19 mouse cellular contexts compared by ENCODE assay signal in the genomic region with DNA sequence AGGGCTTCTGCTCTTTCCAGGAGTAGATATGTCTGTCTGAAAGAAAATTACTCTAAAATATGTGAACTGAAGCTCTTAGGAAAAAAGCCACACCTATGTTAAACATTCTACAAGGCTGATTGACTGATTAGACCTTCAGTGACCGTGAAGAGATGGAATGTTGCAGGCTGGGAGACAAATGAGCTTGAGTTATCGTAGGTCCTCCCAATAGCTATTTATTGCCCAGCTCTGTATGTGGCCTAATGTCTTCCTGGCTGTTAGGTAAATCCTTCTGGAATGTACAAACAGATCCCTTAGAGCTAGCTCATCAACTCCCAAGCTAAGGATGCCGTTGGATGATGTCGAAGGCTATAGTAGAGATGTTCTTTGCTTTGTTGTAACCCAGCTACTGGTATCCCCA. TPM values are rescaled to one million over a fixed set of nuclear protein-coding genes. Genes with fewer than 3 reads are reported as not detected.
DNase-seq lines count a peak whose midpoint lies in the region; ATAC-seq and TF ChIP-seq lines count a peak whose summit lies in the region.
"Had no signal": no experiment of that assay in that cellular context is flagged by ENCODE, and none has a peak within 500 bp of the region (broad histone marks: within the 10 kb centered on the region; RNA-seq: fewer than 3 reads in every experiment).

No protein-coding gene starts in this region.

- no peak for DNase-seq in kidney, adult 11 months
- DNase-seq in Patski (ENCODE audit: low read depth, low spot score): no peak
- peak; percentile 17 for DNase-seq in R1 (ENCODE audit: low read depth, low spot score)
- no peak for DNase-seq in lung, postnatal 36 days
- no peak for DNase-seq in cerebellum, adult 11-12 months
- DNase-seq: adrenal gland, adult 2 months; adrenal gland, postnatal 10 days; adrenal gland, postnatal 25 days; cerebellum, adult 11 months; cerebellum, adult 2 months; cerebellum, adult 9-10 months; cerebellum, postnatal 25 days; forebrain, postnatal 0 days had no signal

- WGBS in kidney, embryonic 16.5 days: 65% methylated on average over 4 of the region's 4 CpGs
- 24% methylated on average over 4 of the region's 4 CpGs for WGBS in intestine, embryonic 16.5 days

- CTCF ChIA-PET in Patski (lab: Charles Lee): interaction anchor here (0.9 to 3.1 kb wide), 3 partner anchors 15 to 54 kb away, joined by 3 to 15 read pairs (median 3); no protein-coding TSS in a partner anchor

- H3K9me3 ChIP-seq in kidney, embryonic 16.5 days (ENCODE audit: low read length): peaks cover 6% of the 10 kb centered on the region; the same call in 1 of the 2 replicates
- no peaks in the 10 kb centered on the region for H3K9me3 ChIP-seq in intestine, embryonic 16.5 days (ENCODE audit: control insufficient read depth, low read length)
- H3K9me3 ChIP-seq: embryonic facial prominence, embryonic 10.5 days; embryonic facial prominence, embryonic 12.5 days; forebrain, embryonic 13.5 days; forebrain, embryonic 15.5 days had no signal

- ATAC-seq in kidney, embryonic 16.5 days (ENCODE audit: low FRiP score, low TSS enrichment): no peak
- peak; percentile 31 for ATAC-seq in Patski
- ATAC-seq in intestine, embryonic 16.5 days: peak; percentile 72
- ATAC-seq: forebrain, embryonic 13.5 days; forebrain, embryonic 15.5 days; forebrain, postnatal 0 days had no signal

- TF ChIP-seq CTCF in Patski (IDR thresholded peaks at IDR 0.05): no peak

- POLR2A ChIA-PET in Patski (lab: Charles Lee): interaction anchor here (0.6 kb wide), 1 partner anchor 769 kb away, joined by 3 read pairs; no protein-coding TSS in a partner anchor

- no peak overlapping the region for H3K4me3 ChIP-seq in kidney, embryonic 16.5 days (ENCODE audit: low read length)
- no peak overlapping the region for H3K4me3 ChIP-seq in intestine, embryonic 16.5 days (ENCODE audit: low read length)
- H3K4me3 ChIP-seq: embryonic facial prominence, embryonic 10.5 days; embryonic facial prominence, embryonic 12.5 days; forebrain, embryonic 13.5 days; forebrain, embryonic 15.5 days had no signal

- H3K9ac ChIP-seq in kidney, embryonic 16.5 days (replicated peaks; ENCODE audit: low read length): no peak overlapping the region
- H3K9ac ChIP-seq in intestine, embryonic 16.5 days (ENCODE audit: low read depth, low read length): no peak overlapping the region
- H3K9ac ChIP-seq: embryonic facial prominence, embryonic 12.5 days; forebrain, embryonic 13.5 days; forebrain, embryonic 15.5 days; forebrain, postnatal 0 days had no signal

- H3K4me1 ChIP-seq in kidney, embryonic 16.5 days (ENCODE audit: insufficient read depth, low read length): peaks cover 1% of the 10 kb centered on the region; the same call in 1 of the 2 replicates
- H3K4me1 ChIP-seq in intestine, embryonic 16.5 days (ENCODE audit: control insufficient read depth, insufficient read depth, low read length): peaks cover 6% of the 10 kb centered on the region
- H3K4me1 ChIP-seq: forebrain, embryonic 13.5 days; forebrain, embryonic 15.5 days had no signal

- no peak overlapping the region for H3K4me2 ChIP-seq in kidney, embryonic 16.5 days (replicated peaks; ENCODE audit: low read depth, low read length)
- H3K4me2 ChIP-seq in intestine, embryonic 16.5 days (ENCODE audit: low read depth, low read length): no peak overlapping the region
- H3K4me2 ChIP-seq: embryonic facial prominence, embryonic 12.5 days; forebrain, embryonic 13.5 days; forebrain, embryonic 15.5 days had no signal

- H3K36me3 ChIP-seq in kidney, embryonic 16.5 days (ENCODE audit: insufficient read depth, low read length): peaks cover 25% of the 10 kb centered on the region
- 0 out of 2 replicates have a peak, but pooled peaks cover 4% of the 10 kb centered on the region for H3K36me3 ChIP-seq in intestine, embryonic 16.5 days (ENCODE audit: control insufficient read depth, insufficient read depth, low read length)
- H3K36me3 ChIP-seq: forebrain, embryonic 15.5 days had no signal

- in situ Hi-C loops in Patski (cut with MboI; ENCODE audit: low pct_unique_long_range_greater_than_20kb): no loop called here

- H3K27ac ChIP-seq in kidney, embryonic 16.5 days (ENCODE audit: low read length): peak overlapping the region; percentile 10; the same call in 1 of the 2 replicates
- 0 out of 2 replicates have a peak overlapping the region, but pooled peaks have one; percentile 2 for H3K27ac ChIP-seq in intestine, embryonic 16.5 days (ENCODE audit: low read length)
- H3K27ac ChIP-seq: embryonic facial prominence, embryonic 10.5 days; forebrain, embryonic 13.5 days; forebrain, embryonic 15.5 days had no signal

- no peaks in the 10 kb centered on the region for H3K27me3 ChIP-seq in kidney, embryonic 16.5 days (ENCODE audit: insufficient read depth, low read length)
- H3K27me3 ChIP-seq in Patski: no peaks in the 10 kb centered on the region
- H3K27me3 ChIP-seq in intestine, embryonic 16.5 days (replicated peaks; ENCODE audit: control insufficient read depth, insufficient read depth, low read length): no peaks in the 10 kb centered on the region
- H3K27me3 ChIP-seq: embryonic facial prominence, embryonic 12.5 days; forebrain, embryonic 13.5 days; forebrain, embryonic 15.5 days had no signal

RNA-seq across cellular contexts. Expression of a gene that starts 11.7 kb away (rescaled TPM):
- 15.0 and 17.7 TPM in 2 replicates for polyA plus RNA-seq in kidney, embryonic 16.5 days (2015; fragmentation: Nextera tagmentation; extraction: Ambion mirVana)
- polyA plus RNA-seq in Patski (2021): 22.1 TPM
- polyA plus RNA-seq in intestine, embryonic 16.5 days (2015; fragmentation: Nextera tagmentation; extraction: Ambion mirVana): 4.5 and 5.1 TPM in 2 replicates
